Mouse (Mus musculus) myocyte (in vitro differentiated cells): ENCODE measurements around the gene Tex35.

Experiments used
- POLR2A ChIP-seq: IDR thresholded peaks from one replicate; pipeline ENCODE4 v1.6.1; 2011; ENCODE audit warnings: low read depth, mild to moderate bottlenecking, control low read depth, moderate library complexity; ENCODE audit not compliant: insufficient read length
- USF1 ChIP-seq: IDR thresholded peaks from one replicate; pipeline ENCODE4 v1.6.1; 2011; ENCODE audit warnings: low read depth, mild to moderate bottlenecking, control low read depth, moderate library complexity

DNA sequence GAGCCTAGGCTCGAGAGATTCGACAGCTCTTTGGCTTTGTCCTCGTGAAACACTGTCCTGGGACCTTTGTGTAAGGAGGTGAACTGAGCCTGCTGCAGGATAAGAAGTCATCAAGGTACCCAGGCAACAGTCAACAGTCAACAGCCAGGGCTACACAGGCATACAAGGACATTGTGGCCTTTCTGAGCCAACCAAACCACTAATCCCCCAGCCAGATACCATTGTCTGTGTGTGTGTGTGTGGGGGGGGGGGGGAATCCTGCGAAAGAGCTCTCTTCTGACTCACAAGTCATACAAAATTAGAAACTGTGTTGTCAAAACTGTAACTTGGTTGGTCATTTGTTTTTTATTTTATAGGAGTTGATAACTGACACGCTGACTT lies 46.0 kb downstream of the Tex35 start:
- TF ChIP-seq POLR2A: no peak
- TF ChIP-seq USF1: no peak
